Mouse (Mus musculus) brain, embryonic 18.5 days (tissue): ENCODE measurements at regions not wholly inside any gene's neighbourhood (a gene's known extent, or its start where the extent isn't known, plus 50 kb on each side); places are given as distances from the start of the nearest gene placed in this dataset.

Experiments
- DNase-seq: peaks from one replicate; pipeline ENCODE4 v3.0.0-alpha.2; 2012; ENCODE audit warnings: low read depth, low spot score

GRCm38 (mm10) chr13:44290199-44290598 is 439.1 kb upstream of the Jarid2 start:
- no peak for DNase-seq

GRCm38 (mm10) chr13:44292476-44293056 is 436.7 kb upstream of the Jarid2 start:
- no peak for DNase-seq

GRCm38 (mm10) chr13:44293736-44294416 is 435.4 kb upstream of the Jarid2 start:
- peak; percentile 57 for DNase-seq

- no peak for DNase-seq
Measured at GRCm38 (mm10) chr13:44295621-44296020, 433.7 kb upstream of the Jarid2 start.

GRCm38 (mm10) chr13:44300611-44301010 is 428.7 kb upstream of the Jarid2 start:
- DNase-seq = no peak

GRCm38 (mm10) chr13:44301215-44301614 is 428.1 kb upstream of the Jarid2 start:
- DNase-seq = no peak

GRCm38 (mm10) chr13:44301936-44302335 is 427.3 kb upstream of the Jarid2 start:
- DNase-seq = no peak

- no peak for DNase-seq
Measured at GRCm38 (mm10) chr13:44305134-44305991, 423.9 kb upstream of the Jarid2 start.

- DNase-seq = no peak
Measured at GRCm38 (mm10) chr13:44306275-44307050, 422.8 kb upstream of the Jarid2 start.

GRCm38 (mm10) chr13:44308227-44308626 is 421.0 kb upstream of the Jarid2 start:
- no peak for DNase-seq

- no peak for DNase-seq
Measured at GRCm38 (mm10) chr13:44312237-44312636, 417.0 kb upstream of the Jarid2 start.

GRCm38 (mm10) chr13:44316747-44317446 is 412.4 kb upstream of the Jarid2 start:
- no peak for DNase-seq

GRCm38 (mm10) chr13:44317596-44317995 is 411.7 kb upstream of the Jarid2 start:
- no peak for DNase-seq

- DNase-seq = peak; percentile 36
Measured at GRCm38 (mm10) chr13:44319101-44319500, 410.2 kb upstream of the Jarid2 start.

- no peak for DNase-seq
Measured at GRCm38 (mm10) chr13:44319511-44319910, 409.8 kb upstream of the Jarid2 start.

GRCm38 (mm10) chr13:44320311-44320710 is 409.0 kb upstream of the Jarid2 start:
- DNase-seq = no peak

- DNase-seq = no peak
Measured at GRCm38 (mm10) chr13:44321009-44321596, 408.2 kb upstream of the Jarid2 start.

GRCm38 (mm10) chr13:44328416-44328815 is 400.9 kb upstream of the Jarid2 start:
- DNase-seq = no peak

GRCm38 (mm10) chr13:44329161-44329560 is 400.1 kb upstream of the Jarid2 start:
- no peak for DNase-seq

GRCm38 (mm10) chr13:44329701-44330100 is 399.6 kb upstream of the Jarid2 start:
- DNase-seq = no peak
